ENCODE assay signal across 18 mouse cellular contexts in the genomic region with DNA sequence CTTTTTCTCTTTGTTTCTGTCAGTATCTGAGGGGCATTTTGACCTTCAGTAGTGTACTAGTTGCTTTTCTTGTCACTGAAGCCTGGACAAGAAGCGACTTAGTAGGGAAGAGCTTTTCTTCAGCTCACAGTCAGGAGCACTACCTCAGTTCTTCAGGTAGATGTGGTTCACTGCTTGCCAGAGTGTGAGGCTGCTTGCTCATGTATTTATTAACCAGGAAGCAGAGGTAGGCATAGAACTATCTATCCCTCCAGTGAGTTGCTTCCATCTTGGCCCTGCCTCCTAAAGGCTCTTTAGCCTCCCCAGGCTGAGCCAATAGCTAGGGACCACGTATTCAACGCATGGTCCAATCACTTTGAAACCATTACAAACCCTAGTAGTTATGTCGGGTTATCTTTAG.
"Had no signal": no experiment of that assay in that cellular context is flagged by ENCODE, and none has a peak within 500 bp of the region (broad histone marks: within the 10 kb centered on the region; RNA-seq: fewer than 3 reads in every experiment).

No protein-coding gene starts in this region.

- H3K27me3 ChIP-seq: midbrain, embryonic 12.5 days; neural tube, embryonic 13.5 days; neural tube, embryonic 15.5 days had no signal

- H3K9ac ChIP-seq: lung, embryonic 14.5 days; midbrain, embryonic 12.5 days; neural tube, embryonic 13.5 days; neural tube, embryonic 15.5 days had no signal

- DNase-seq: lung, embryonic 14.5 days; lung, postnatal 10 days; lung, postnatal 4 days; midbrain, embryonic 14.5 days; retina, postnatal 1 day; right cerebral cortex, adult 18-20 months; right cerebral cortex, postnatal 25 days; right cerebral cortex, postnatal 4 days; spleen, adult 18-20 months; thymus, adult 18-20 months; thymus, postnatal 14 days; thymus, postnatal 36 days had no signal

- H3K27ac ChIP-seq: midbrain, embryonic 10.5 days; midbrain, embryonic 12.5 days; neural tube, embryonic 13.5 days; neural tube, embryonic 15.5 days had no signal

- ATAC-seq: midbrain, embryonic 16.5 days had no signal

- H3K4me1 ChIP-seq: neural tube, embryonic 15.5 days had no signal

- H3K4me2 ChIP-seq: lung, embryonic 14.5 days; midbrain, embryonic 12.5 days; neural tube, embryonic 13.5 days; neural tube, embryonic 15.5 days had no signal

- H3K4me3 ChIP-seq: midbrain, embryonic 10.5 days; midbrain, embryonic 12.5 days; myocyte; neural tube, embryonic 13.5 days; neural tube, embryonic 15.5 days had no signal

- H3K9me3 ChIP-seq: midbrain, embryonic 10.5 days; midbrain, embryonic 12.5 days; neural tube, embryonic 13.5 days; neural tube, embryonic 15.5 days had no signal
